Mouse (Mus musculus): ENCODE results near the gene Gatad2a.
A peak's percentile ranks its signal among the peaks of the same experiment; 100 is the strongest.
"Not testable (repeated sequence)": the region's sequence is repeated elsewhere in the genome, so short reads cannot be mapped to it uniquely, and the experiment has no call there.

Gatad2a gene

DNA sequence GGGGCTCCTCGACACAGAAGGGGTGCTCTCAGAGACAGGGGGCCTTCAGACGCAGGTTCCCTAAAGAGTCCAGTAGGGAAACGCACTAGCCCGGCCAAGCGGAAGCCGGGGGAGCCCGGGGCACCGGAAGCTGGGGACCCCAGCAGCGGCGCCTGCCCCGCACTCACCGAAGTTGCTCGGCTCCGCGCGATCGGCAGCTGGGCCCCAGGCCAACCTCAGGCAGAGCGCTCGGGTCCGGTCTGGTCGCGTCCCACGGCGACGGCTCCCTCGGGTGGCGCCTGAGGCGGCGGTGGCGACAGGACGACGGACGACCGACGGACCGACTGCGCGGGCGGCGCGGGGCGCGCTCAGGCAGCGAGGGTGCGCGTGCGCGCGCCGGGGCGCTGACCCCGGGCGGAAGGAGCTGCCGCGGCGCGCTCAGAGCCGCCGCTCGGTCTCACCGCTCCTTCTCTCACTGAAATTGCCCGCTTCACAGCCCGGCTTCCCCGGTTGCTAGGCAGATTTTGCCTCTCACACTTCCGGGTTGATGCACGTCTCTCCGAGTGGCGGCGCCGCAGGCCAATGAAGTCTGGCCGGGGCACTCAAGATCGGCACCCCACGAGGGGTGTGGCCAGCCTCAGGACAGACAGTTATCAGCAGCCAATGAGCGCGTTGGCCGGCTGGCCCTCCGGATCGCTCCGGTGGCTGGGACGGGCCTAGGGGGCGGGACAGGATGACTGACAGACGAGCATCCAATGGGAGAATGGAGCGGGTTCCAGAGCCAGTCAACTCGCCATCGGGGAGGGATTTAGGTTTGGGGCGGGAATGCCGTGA lies at the start of gene Gatad2a:
TSS of gene Gatad2a (minus strand) at position 609 of the 813 bp plus-strand sequence.
- DNase-seq, result peak; percentile 100

DNA sequence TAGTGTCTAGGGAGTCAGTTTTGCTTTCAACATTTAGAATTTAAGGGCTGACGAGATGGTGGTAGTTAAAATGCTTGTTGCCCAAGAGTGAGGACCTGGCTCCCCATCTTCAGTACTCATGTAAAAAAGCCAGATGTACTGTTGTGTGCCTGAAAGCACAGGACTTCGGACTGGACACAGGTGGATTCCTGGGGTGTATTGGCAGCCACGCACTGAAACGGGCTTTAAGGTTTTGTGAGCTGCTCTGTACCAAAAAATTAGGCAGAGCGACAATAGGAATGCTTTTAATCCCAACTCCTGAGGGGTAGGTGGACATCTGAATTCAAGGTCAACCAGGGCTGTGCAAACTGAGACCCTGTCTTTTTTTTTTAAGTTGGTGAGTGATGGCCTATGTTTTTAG lies 47.8 kb upstream of the Gatad2a start:
- DNase-seq, result no peak

GRCm38 (mm10) chr8:70042583-70043455 lies 46.6 kb upstream of the Gatad2a start, which contains the start of the genes Mau2 and Sugp1:
Gene Mau2, minus strand, starts transcription at chr8:70042734.
Gene Sugp1, plus strand, starts transcription at chr8:70042813.
- peak; percentile 97 for DNase-seq

- DNase-seq, result no peak
Observed at GRCm38 (mm10) chr8:70041885-70042546, 45.8 kb upstream of the Gatad2a start.

- no peak for DNase-seq
Observed at GRCm38 (mm10) chr8:70037994-70038393, 41.8 kb upstream of the Gatad2a start.

DNA sequence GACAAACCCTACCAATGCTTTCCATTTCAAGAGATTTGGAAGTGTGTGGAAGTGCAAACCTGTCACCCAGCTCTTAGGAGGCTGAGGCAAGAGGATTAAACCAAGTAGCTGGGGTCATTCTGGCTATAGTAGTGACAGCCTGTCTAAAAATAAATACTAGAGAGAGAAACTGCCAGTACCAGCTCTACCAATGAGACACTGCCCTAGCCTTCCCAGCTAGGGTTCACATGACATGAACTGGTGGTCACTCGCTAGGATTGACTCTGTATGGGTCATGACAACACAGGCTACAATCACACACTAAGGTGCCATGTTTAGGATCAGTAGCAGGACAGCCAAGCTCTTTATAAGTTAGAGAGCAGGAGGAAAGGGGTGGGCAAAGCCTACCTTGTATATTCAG lies 34.1 kb upstream of the Gatad2a start:
- DNase-seq, result no peak

GRCm38 (mm10) chr8:70026151-70026550 lies 30.0 kb upstream of the Gatad2a start:
- no peak for DNase-seq

- DNase-seq, result no peak
Observed at GRCm38 (mm10) chr8:70023596-70023995, 27.4 kb upstream of the Gatad2a start.

DNA sequence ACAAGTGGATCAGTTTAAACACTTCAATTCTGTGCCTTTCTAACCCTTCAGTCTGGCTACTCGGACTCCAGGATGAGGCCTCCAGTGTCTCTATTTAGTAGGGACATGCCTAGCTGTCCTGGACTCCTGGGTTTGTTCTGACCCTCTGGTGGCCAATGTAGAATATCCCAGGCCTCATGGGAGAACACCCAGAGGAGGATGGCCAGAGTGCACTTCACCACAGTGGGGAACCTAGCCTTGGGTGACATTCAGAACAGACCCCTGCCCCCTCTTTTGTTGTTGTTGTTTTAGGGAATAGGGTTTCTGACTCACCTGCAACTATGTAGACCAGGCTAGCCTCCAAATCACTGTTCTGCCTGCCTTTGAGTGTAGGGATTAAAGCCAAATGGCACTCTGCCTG lies 18.8 kb upstream of the Gatad2a start:
- no peak for DNase-seq

GRCm38 (mm10) chr8:70012763-70013162 lies 16.6 kb upstream of the Gatad2a start:
- no peak for DNase-seq

GRCm38 (mm10) chr8:70012350-70012749 lies 16.2 kb upstream of the Gatad2a start:
- DNase-seq, result no peak

GRCm38 (mm10) chr8:70010796-70011195 lies 14.6 kb upstream of the Gatad2a start:
- not testable (repeated sequence) for DNase-seq

DNA sequence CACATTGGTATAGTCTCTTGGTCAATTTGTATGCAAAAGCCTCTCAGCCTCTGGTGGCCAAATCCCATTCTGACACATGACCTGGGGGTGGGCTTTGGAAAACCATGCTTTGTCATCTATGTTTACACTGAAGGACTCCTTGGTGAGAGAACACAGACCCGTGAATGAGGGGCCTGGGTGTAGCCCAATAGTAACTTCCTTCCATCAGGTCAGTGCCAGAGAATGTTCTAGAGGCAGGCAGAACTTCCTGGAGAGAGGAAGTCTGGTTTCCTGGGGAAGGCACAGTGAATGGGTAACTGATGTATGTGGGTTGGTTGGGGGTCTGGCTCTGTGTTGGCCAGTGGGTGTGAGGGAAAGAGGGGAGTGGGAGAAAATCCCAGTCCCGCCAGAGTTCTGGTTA lies 9.0 kb upstream of the Gatad2a start:
- no peak for DNase-seq

DNA sequence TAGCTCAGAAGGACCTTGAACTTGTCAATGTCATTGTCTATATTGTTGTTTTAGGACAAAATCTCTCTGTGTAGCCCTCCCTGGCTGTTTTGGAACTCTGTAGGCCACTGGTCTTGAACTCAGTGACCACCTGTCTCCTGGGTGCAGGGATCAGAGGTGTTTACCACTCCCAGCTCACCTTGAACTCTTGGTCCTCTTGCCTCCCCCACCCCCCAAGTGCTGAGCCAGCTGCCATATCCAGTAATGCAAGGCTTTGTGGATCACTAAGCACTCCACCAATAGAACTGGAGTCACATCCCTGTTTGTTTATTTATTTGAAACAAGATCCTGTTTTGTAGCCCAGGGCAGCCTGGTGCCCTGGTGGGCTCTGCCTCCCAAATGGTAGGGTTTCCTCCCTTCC lies 8.2 kb upstream of the Gatad2a start:
- no peak for DNase-seq

- no peak for DNase-seq
Observed at GRCm38 (mm10) chr8:70003204-70003657, 7.0 kb upstream of the Gatad2a start.

DNA sequence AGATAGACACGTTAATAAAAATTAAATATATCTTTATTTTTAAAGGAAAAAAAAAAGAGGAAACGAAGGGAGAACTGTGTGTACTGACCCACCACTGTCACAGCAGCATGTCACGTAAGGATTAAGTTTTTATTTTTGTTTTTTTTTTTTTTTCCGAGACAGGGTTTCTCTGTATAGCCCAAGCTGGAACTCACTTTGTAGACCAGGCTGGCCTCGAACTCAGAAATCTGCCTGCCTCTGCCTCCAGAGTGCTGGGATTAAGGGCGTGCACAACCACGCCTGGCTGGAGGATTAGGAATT lies 5.7 kb upstream of the Gatad2a start:
- not testable (repeated sequence) for DNase-seq

- peak; percentile 40 for DNase-seq
Observed at GRCm38 (mm10) chr8:70001176-70001891, 5.2 kb upstream of the Gatad2a start.

GRCm38 (mm10) chr8:70000226-70000625 lies 4.0 kb upstream of the Gatad2a start:
- no peak for DNase-seq

DNA sequence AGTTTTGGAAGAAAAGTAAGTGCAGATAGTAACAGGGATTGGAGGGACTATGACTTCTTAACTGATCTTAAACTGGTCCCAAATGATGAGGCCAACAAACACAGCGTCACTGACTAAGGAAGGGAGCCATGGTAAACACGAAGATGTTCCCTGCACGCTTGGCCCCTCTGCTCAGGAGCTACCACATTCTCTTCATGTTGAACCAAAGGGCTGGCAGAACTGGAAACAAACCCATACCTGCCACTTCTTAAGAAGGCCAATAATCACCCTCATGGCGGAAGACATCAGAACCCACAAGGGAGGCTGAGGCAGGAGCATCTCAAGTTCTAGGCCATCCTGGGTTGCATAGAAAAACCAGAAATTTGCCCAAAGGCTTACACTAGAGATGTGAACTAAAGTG lies 3.1 kb upstream of the Gatad2a start:
- no peak for DNase-seq

DNA sequence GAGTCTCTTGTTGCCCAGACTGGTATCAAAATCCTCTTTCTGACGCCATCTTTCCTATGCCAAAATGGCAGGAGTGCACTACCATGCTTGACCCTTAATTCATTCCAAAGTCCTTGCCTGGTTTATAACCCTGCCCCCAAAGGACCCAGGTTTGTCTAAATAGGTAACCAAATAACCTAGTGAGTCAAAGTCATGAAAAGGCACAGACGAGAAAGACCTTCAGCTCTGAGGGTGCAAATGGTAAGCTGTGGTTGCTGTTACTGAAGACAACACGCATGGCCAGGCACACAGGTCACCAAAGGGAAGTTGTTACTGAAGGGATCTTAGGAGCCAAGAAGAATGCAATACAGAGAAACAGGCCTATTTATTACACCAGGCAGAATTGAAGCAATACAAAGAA lies 2.5 kb upstream of the Gatad2a start:
- no peak for DNase-seq

GRCm38 (mm10) chr8:69996589-69997285 lies 553 bp upstream of the Gatad2a start:
- DNase-seq, result no peak

GRCm38 (mm10) chr8:69995422-69995775 lies 785 bp downstream of the Gatad2a start:
- DNase-seq, result no peak

All from cerebellum, adult 8-10 months (tissue).